Mouse (Mus musculus) gastrocnemius, postnatal 36 days (tissue): ENCODE results near the gene Rpa1. TPM values are rescaled to one million over a fixed set of nuclear protein-coding genes. Genes with fewer than 3 reads are reported as not detected.
"Not testable (repeated sequence)": the region's sequence is repeated elsewhere in the genome, so short reads cannot be mapped to it uniquely, and the experiment has no call there.

Experiments used
- DNase-seq, 2 experiments: peaks; one replicate each; pipeline ENCODE4 v3.0.0; 2022
- intact Hi-C: fragments of 180-260 bp; cut with DNase I; formaldehyde crosslinking; loops from one replicate; pipeline ENCODE4 v1.15.1; 2025
- total RNA-seq, 2 experiments: library from RNA; stranded (reverse); gene quantifications; 2 replicates each; pipeline ENCODE4 v1.2.3; 2021

Rpa1 gene
- total RNA-seq, 2 experiments from 2014 or later: 53.7 to 58.5 TPM

GRCm38 (mm10) chr11:75325116-75325968, 22.8 kb downstream of the Rpa1 start:
- no peak for DNase-seq
- intact Hi-C loops: no loop called here

GRCm38 (mm10) chr11:75324433-75324832, 23.7 kb downstream of the Rpa1 start:
- no peak for DNase-seq
- intact Hi-C loops: no loop called here

GRCm38 (mm10) chr11:75323326-75323737, 24.8 kb downstream of the Rpa1 start:
- intact Hi-C loops: no loop called here
- no peak for DNase-seq

GRCm38 (mm10) chr11:75319246-75319645, 28.9 kb downstream of the Rpa1 start:
- DNase-seq: no peak
- intact Hi-C loops: no loop called here

- DNase-seq: no peak
- intact Hi-C loops: no loop called here
These were observed 29.5 kb downstream of the Rpa1 start for GRCm38 (mm10) chr11:75318351-75319221.

- no peak for DNase-seq
- intact Hi-C loops: no loop called here
These were observed 34.3 kb downstream of the Rpa1 start for GRCm38 (mm10) chr11:75313834-75314233.

GRCm38 (mm10) chr11:75311751-75312150, 36.4 kb downstream of the Rpa1 start:
- DNase-seq: no peak
- intact Hi-C loops: no loop called here

GRCm38 (mm10) chr11:75310813-75311212, 37.3 kb downstream of the Rpa1 start:
- no peak for DNase-seq
- intact Hi-C loops: no loop called here

GRCm38 (mm10) chr11:75308650-75309049, 39.5 kb downstream of the Rpa1 start:
- intact Hi-C loops: no loop called here
- no peak for DNase-seq

GRCm38 (mm10) chr11:75304797-75305196, 43.3 kb downstream of the Rpa1 start:
- intact Hi-C loops: no loop called here
- DNase-seq: no peak

GRCm38 (mm10) chr11:75300954-75301353, 47.2 kb downstream of the Rpa1 start:
- intact Hi-C loops: no loop called here
- DNase-seq: no peak

GRCm38 (mm10) chr11:75299786-75300185, 48.3 kb downstream of the Rpa1 start:
- intact Hi-C loops: no loop called here
- DNase-seq: no peak

GRCm38 (mm10) chr11:75298491-75298890, 49.6 kb downstream of the Rpa1 start:
- no peak for DNase-seq
- intact Hi-C loops: no loop called here

- intact Hi-C loops: no loop called here
- DNase-seq: no peak
These were observed 50.5 kb downstream of the Rpa1 start for GRCm38 (mm10) chr11:75297631-75298030.

- DNase-seq: no peak
- intact Hi-C loops: no loop called here
These were observed 51.6 kb downstream of the Rpa1 start for GRCm38 (mm10) chr11:75296406-75297005.

- intact Hi-C loops: not testable (repeated sequence)
These were observed 52.6 kb downstream of the Rpa1 start for GRCm38 (mm10) chr11:75295534-75295933.

GRCm38 (mm10) chr11:75294862-75295261, 53.3 kb downstream of the Rpa1 start:
- intact Hi-C loops: loop anchor here (5.0 kb wide), 2 partner anchors 63 to 348 kb away; no protein-coding TSS in a partner anchor

More at GRCm38 (mm10) chr11:75295534-75295933, 52.6 kb downstream of the Rpa1 start:
- not testable (repeated sequence) for DNase-seq

GRCm38 (mm10) chr11:75293852-75294361, 54.2 kb downstream of the Rpa1 start:
- DNase-seq: no peak
- intact Hi-C loops: loop anchor here (5.0 kb wide), 2 partner anchors 62 to 347 kb away; no protein-coding TSS in a partner anchor

More at GRCm38 (mm10) chr11:75294862-75295261, 53.3 kb downstream of the Rpa1 start:
- no peak for DNase-seq

- no peak for DNase-seq
- intact Hi-C loops: loop anchor here (5.0 kb wide), 2 partner anchors 60 to 345 kb away; no protein-coding TSS in a partner anchor
These were observed 55.8 kb downstream of the Rpa1 start for GRCm38 (mm10) chr11:75292281-75292680.
